Mouse (Mus musculus): Measurements from ENCODE around the gene Snx29. TPM values are rescaled to one million over a fixed set of nuclear protein-coding genes. Genes with fewer than 3 reads are reported as not detected.
"Not testable (repeated sequence)": the region's sequence is repeated elsewhere in the genome, so short reads cannot be mapped to it uniquely, and the experiment has no call there.

The Snx29 gene
- polyA plus RNA-seq, 1 experiment from 2014 or later = 9.5 TPM

DNA sequence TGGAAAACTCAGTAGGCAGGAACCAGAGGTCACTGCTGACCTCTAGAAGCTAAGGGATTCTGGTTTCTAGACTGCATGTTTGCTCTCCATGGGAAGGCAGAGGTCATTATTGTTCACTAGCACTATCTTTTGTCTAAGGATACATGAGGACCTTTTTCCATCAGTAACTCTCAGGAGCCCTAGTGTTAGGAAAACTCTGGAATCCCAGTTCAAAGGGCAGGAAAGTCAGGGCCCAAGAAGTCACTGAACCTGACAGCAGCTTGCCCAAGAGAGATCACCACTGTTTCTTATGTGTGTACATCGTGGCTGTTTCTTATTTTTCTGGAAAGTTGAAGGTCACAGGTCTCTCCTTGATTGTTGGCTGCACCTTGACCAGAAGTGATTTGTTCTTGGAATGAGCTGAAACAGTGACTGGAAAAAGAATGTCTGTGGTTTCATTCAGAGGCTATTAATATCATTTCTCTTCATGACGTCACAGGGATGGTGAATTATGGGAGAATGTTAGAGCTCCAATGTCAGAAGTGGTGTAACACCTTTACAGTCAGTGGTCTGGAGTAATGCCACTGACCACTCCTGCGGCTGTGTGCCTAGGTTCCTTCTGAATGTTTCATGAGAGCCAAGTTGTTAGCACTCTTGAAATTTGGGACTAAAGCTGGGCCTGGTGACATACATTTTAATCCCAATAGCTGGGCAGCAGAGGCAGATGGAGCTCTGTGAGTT is 7.5 kb downstream of the Snx29 start:
- no peaks in the 10 kb centered on the region for H3K27me3 ChIP-seq (ENCODE audit: control insufficient read depth, insufficient read depth, low read length)
- no peak overlapping the region for H3K4me3 ChIP-seq (ENCODE audit: low read depth, low read length)
- WGBS = 90% methylated on average over 3 of the region's 3 CpGs
- no peaks in the 10 kb centered on the region for H3K4me1 ChIP-seq (ENCODE audit: control insufficient read depth, insufficient read depth, low read length)
- no peaks in the 10 kb centered on the region for H3K36me3 ChIP-seq (ENCODE audit: control insufficient read depth, insufficient read depth, low read length)
- H3K9ac ChIP-seq (ENCODE audit: low read length) = no peak overlapping the region
- H3K9me3 ChIP-seq (ENCODE audit: control insufficient read depth, low read length) = no peaks in the 10 kb centered on the region
- no peak overlapping the region for H3K4me2 ChIP-seq (ENCODE audit: low read depth, severe bottlenecking)
- ATAC-seq (ENCODE audit: insufficient number of reproducible peaks, low FRiP score, low TSS enrichment, low read depth) (no peak), DNase-seq (ENCODE audit: low spot score) (no peak)
- H3K27ac ChIP-seq (replicated peaks; ENCODE audit: low read depth, low read length) = no peak overlapping the region

DNA sequence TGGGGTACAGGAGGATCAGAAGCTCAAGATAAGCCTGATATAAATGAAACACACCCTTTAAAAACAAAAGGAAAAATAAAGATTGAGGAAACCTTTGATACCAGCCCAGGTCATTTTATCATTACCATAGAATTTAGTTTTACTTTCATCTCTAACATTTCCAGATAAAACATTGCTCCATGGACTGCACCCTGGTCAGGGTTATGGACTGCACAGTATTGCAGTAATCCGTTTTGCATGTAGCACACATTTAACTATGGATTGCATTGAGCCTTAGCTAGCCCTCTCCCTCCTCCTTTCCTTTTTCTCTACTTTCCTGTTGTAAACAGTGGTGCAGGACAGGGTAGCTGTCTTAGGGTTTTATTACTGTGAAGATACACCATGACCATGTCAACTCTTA is 8.3 kb downstream of the Snx29 start:
- no peaks in the 10 kb centered on the region for H3K9me3 ChIP-seq (ENCODE audit: control insufficient read depth, low read length)
- DNase-seq (ENCODE audit: low spot score) (no peak), ATAC-seq (ENCODE audit: insufficient number of reproducible peaks, low FRiP score, low TSS enrichment, low read depth) (no peak)
- no peak overlapping the region for H3K4me3 ChIP-seq (ENCODE audit: low read depth, low read length)
- no peak overlapping the region for H3K4me2 ChIP-seq (ENCODE audit: low read depth, severe bottlenecking)
- H3K36me3 ChIP-seq (ENCODE audit: control insufficient read depth, insufficient read depth, low read length) = no peaks in the 10 kb centered on the region
- no peaks in the 10 kb centered on the region for H3K4me1 ChIP-seq (ENCODE audit: control insufficient read depth, insufficient read depth, low read length)
- no peak overlapping the region for H3K9ac ChIP-seq (ENCODE audit: low read length)
- no peak overlapping the region for H3K27ac ChIP-seq (replicated peaks; ENCODE audit: low read depth, low read length)
- 90% methylated on average over 1 of the region's 1 CpGs for WGBS
- no peaks in the 10 kb centered on the region for H3K27me3 ChIP-seq (ENCODE audit: control insufficient read depth, insufficient read depth, low read length)

DNA sequence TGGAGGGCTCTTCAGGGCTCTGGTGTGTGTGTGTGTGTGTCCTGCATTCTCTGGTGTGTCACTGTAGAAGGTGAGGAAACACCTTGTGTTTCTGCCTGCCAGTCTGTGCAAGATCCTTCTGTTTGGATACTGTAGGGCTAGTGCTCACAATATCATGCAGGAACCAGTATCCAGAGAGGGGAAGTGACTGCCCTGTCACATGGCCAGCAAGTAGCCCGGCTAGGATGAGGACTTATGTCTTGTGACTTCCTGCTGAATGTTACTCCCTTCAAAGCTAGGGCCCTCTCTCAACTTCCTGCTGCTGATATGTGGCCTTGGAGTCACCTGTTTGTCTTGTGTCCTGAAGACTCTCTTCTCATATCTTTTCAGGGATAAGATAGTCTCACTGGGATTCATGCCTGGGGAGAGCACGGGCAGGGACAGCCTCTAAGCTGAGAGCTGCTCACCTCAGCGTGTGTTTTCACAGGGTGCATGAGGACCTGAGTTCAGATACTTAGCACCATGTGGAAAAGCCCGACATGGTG is 20.6 kb downstream of the Snx29 start:
- Histone ChIP-seq H3K9me3 (ENCODE audit: control insufficient read depth, low read length) (no peaks in the 10 kb centered on the region), H3K27me3 (ENCODE audit: control insufficient read depth, insufficient read depth, low read length) (no peaks in the 10 kb centered on the region), H3K27ac (replicated peaks; ENCODE audit: low read depth, low read length) (no peak overlapping the region), H3K9ac (ENCODE audit: low read length) (no peak overlapping the region), H3K36me3 (ENCODE audit: control insufficient read depth, insufficient read depth, low read length) (no peaks in the 10 kb centered on the region), H3K4me1 (ENCODE audit: control insufficient read depth, insufficient read depth, low read length) (no peaks in the 10 kb centered on the region), H3K4me2 (ENCODE audit: low read depth, severe bottlenecking) (no peak overlapping the region), H3K4me3 (ENCODE audit: low read depth, low read length) (no peak overlapping the region)
- 82% methylated on average over 4 of the region's 4 CpGs for WGBS
- ATAC-seq (ENCODE audit: insufficient number of reproducible peaks, low FRiP score, low TSS enrichment, low read depth) (no peak), DNase-seq (ENCODE audit: low spot score) (no peak)

- no peak for ATAC-seq (ENCODE audit: insufficient number of reproducible peaks, low FRiP score, low TSS enrichment, low read depth)
- no peak overlapping the region for H3K4me2 ChIP-seq (ENCODE audit: low read depth, severe bottlenecking)
- DNase-seq (ENCODE audit: low spot score) = no peak
- H3K27me3 ChIP-seq (ENCODE audit: control insufficient read depth, insufficient read depth, low read length) = no peaks in the 10 kb centered on the region
- H3K9me3 ChIP-seq (ENCODE audit: control insufficient read depth, low read length) = no peaks in the 10 kb centered on the region
- 78% methylated on average over 7 of the region's 7 CpGs for WGBS
- no peaks in the 10 kb centered on the region for H3K4me1 ChIP-seq (ENCODE audit: control insufficient read depth, insufficient read depth, low read length)
- H3K27ac ChIP-seq (replicated peaks; ENCODE audit: low read depth, low read length) = no peak overlapping the region
- H3K36me3 ChIP-seq (ENCODE audit: control insufficient read depth, insufficient read depth, low read length) = no peaks in the 10 kb centered on the region
- H3K9ac ChIP-seq (ENCODE audit: low read length) = no peak overlapping the region
- H3K4me3 ChIP-seq (ENCODE audit: low read depth, low read length) = no peak overlapping the region
Observed at GRCm38 (mm10) chr16:11351903-11352302, 29.2 kb downstream of the Snx29 start.

- Histone ChIP-seq H3K4me1 (ENCODE audit: control insufficient read depth, insufficient read depth, low read length) (no peaks in the 10 kb centered on the region), H3K27ac (replicated peaks; ENCODE audit: low read depth, low read length) (no peak overlapping the region), H3K9me3 (ENCODE audit: control insufficient read depth, low read length) (no peaks in the 10 kb centered on the region), H3K27me3 (ENCODE audit: control insufficient read depth, insufficient read depth, low read length) (no peaks in the 10 kb centered on the region), H3K4me3 (ENCODE audit: low read depth, low read length) (no peak overlapping the region), H3K9ac (ENCODE audit: low read length) (no peak overlapping the region), H3K36me3 (ENCODE audit: control insufficient read depth, insufficient read depth, low read length) (no peaks in the 10 kb centered on the region), H3K4me2 (ENCODE audit: low read depth, severe bottlenecking) (no peak overlapping the region)
- no peak for ATAC-seq (ENCODE audit: insufficient number of reproducible peaks, low FRiP score, low TSS enrichment, low read depth)
- no peak for DNase-seq (ENCODE audit: low spot score)
- WGBS = 78% methylated on average over 5 of the region's 5 CpGs
Observed at GRCm38 (mm10) chr16:11359173-11359572, 36.5 kb downstream of the Snx29 start.

- Histone ChIP-seq H3K36me3 (ENCODE audit: control insufficient read depth, insufficient read depth, low read length) (no peaks in the 10 kb centered on the region), H3K27ac (replicated peaks; ENCODE audit: low read depth, low read length) (no peak overlapping the region), H3K9ac (ENCODE audit: low read length) (no peak overlapping the region), H3K4me2 (ENCODE audit: low read depth, severe bottlenecking) (no peak overlapping the region), H3K4me3 (ENCODE audit: low read depth, low read length) (no peak overlapping the region), H3K27me3 (ENCODE audit: control insufficient read depth, insufficient read depth, low read length) (no peaks in the 10 kb centered on the region), H3K9me3 (ENCODE audit: control insufficient read depth, low read length) (no peaks in the 10 kb centered on the region), H3K4me1 (ENCODE audit: control insufficient read depth, insufficient read depth, low read length) (no peaks in the 10 kb centered on the region)
- 32% methylated on average over 10 of the region's 10 CpGs for WGBS
- no peak for ATAC-seq (ENCODE audit: insufficient number of reproducible peaks, low FRiP score, low TSS enrichment, low read depth)
- no peak for DNase-seq (ENCODE audit: low spot score)
Observed at GRCm38 (mm10) chr16:11359919-11360318, 37.2 kb downstream of the Snx29 start.

DNA sequence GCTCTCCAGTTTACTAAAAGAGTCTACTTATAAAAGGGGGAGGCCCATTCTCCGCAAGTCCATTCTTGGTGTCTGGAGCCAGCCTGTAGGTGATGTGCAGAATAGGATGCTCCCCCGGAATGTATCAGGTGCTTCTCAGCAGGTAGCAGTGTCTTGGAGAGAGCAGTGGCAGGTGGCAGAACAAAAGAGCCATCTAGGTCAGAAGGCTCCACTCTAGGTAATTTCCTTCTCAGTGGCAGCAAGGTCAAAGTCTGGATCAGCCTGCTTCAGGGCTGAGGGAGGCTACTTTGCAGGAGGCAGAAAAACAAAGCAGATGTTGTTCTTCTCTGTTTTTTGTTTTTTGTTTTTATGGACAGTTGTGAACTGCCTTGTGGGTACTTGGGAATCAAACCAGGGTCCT is 37.9 kb downstream of the Snx29 start:
- H3K27ac ChIP-seq (replicated peaks; ENCODE audit: low read depth, low read length); H3K36me3 ChIP-seq (ENCODE audit: control insufficient read depth, insufficient read depth, low read length); ATAC-seq (ENCODE audit: insufficient number of reproducible peaks, low FRiP score, low TSS enrichment, low read depth); H3K27me3 ChIP-seq (ENCODE audit: control insufficient read depth, insufficient read depth, low read length); DNase-seq (ENCODE audit: low spot score); H3K4me1 ChIP-seq (ENCODE audit: control insufficient read depth, insufficient read depth, low read length); H3K4me3 ChIP-seq (ENCODE audit: low read depth, low read length); H3K9ac ChIP-seq (ENCODE audit: low read length); H3K4me2 ChIP-seq (ENCODE audit: low read depth, severe bottlenecking); H3K9me3 ChIP-seq (ENCODE audit: control insufficient read depth, low read length): not testable (repeated sequence)
- 86% methylated on average over 2 of the region's 2 CpGs for WGBS

DNA sequence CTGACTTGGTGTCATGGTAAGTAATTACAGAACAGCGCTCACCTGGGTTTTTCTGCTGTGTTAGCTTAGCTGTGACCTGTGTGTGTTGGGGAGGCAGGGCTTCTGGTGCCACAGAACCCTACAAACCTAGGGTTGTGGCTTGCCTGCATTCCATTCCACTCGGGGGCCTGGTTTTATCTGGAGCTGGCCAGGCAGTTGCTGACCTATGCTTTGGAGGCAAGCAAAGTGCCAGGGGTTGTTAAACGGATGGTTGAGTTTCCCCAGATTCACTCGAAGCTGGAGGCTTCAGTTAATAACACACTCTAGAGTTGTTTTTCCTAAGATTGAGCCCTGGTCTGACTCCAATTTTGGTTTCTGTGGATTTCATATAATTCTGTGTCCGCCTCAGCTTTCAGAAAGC is 42.9 kb downstream of the Snx29 start:
- no peaks in the 10 kb centered on the region for H3K4me1 ChIP-seq (ENCODE audit: control insufficient read depth, insufficient read depth, low read length)
- no peak overlapping the region for H3K9ac ChIP-seq (ENCODE audit: low read length)
- DNase-seq (ENCODE audit: low spot score) (no peak), ATAC-seq (ENCODE audit: insufficient number of reproducible peaks, low FRiP score, low TSS enrichment, low read depth) (no peak)
- H3K9me3 ChIP-seq (ENCODE audit: control insufficient read depth, low read length) = no peaks in the 10 kb centered on the region
- H3K36me3 ChIP-seq (ENCODE audit: control insufficient read depth, insufficient read depth, low read length) = no peaks in the 10 kb centered on the region
- WGBS = 65% methylated on average over 5 of the region's 5 CpGs
- no peak overlapping the region for H3K27ac ChIP-seq (replicated peaks; ENCODE audit: low read depth, low read length)
- H3K4me2 ChIP-seq (ENCODE audit: low read depth, severe bottlenecking) = no peak overlapping the region
- H3K4me3 ChIP-seq (ENCODE audit: low read depth, low read length) = no peak overlapping the region
- H3K27me3 ChIP-seq (ENCODE audit: control insufficient read depth, insufficient read depth, low read length) = no peaks in the 10 kb centered on the region

GRCm38 (mm10) chr16:11366851-11367250 is 44.1 kb downstream of the Snx29 start:
- DNase-seq (ENCODE audit: low spot score) = no peak
- no peaks in the 10 kb centered on the region; the same call in 1 of the 2 replicates for H3K36me3 ChIP-seq (ENCODE audit: control insufficient read depth, insufficient read depth, low read length)
- H3K27me3 ChIP-seq (ENCODE audit: control insufficient read depth, insufficient read depth, low read length) = no peaks in the 10 kb centered on the region
- no peak overlapping the region for H3K9ac ChIP-seq (ENCODE audit: low read length)
- no peak overlapping the region for H3K4me2 ChIP-seq (ENCODE audit: low read depth, severe bottlenecking)
- 78% methylated on average over 1 of the region's 1 CpGs for WGBS
- no peaks in the 10 kb centered on the region for H3K4me1 ChIP-seq (ENCODE audit: control insufficient read depth, insufficient read depth, low read length)
- ATAC-seq (ENCODE audit: insufficient number of reproducible peaks, low FRiP score, low TSS enrichment, low read depth) = no peak
- H3K27ac ChIP-seq (replicated peaks; ENCODE audit: low read depth, low read length) = no peak overlapping the region
- H3K4me3 ChIP-seq (ENCODE audit: low read depth, low read length) = no peak overlapping the region
- no peaks in the 10 kb centered on the region for H3K9me3 ChIP-seq (ENCODE audit: control insufficient read depth, low read length)

Measured in limb, embryonic 11.5 days (tissue).